Mouse (Mus musculus) ES-E14 (cell line): ENCODE measurements around the gene Mesp2.

Source experiments
- CHD2 ChIP-seq: IDR thresholded peaks from 2 replicates; pipeline ENCODE4 v1.6.1; 2014; ENCODE audit warnings: mild to moderate bottlenecking, low read depth, low read length, inconsistent platforms
- MAFK ChIP-seq: IDR thresholded peaks from 2 replicates; pipeline ENCODE4 v1.6.1; 2014; ENCODE audit warnings: mild to moderate bottlenecking, low read depth, low read length, inconsistent platforms; ENCODE audit not compliant: insufficient read depth

DNA sequence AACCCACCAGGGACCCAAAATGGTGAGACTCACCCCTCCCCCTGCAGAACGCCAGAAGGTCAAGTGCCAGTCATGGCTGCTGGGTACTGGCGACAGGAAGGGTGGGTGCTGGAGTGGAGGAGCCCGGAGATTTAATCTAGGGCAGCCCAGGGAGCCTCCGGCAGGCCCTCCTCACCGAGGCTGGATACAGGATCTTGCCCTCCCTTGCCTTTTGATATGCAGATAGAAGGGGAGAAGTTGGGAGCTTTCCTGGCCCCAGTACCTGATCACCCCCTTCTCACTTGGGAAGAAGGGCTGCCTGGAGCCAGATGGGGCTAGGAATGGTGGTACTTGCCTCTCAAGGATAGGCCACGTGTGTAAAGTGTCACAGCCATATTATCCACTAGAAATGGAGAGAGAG, 7.8 kb downstream of the Mesp2 start:
- no peak for TF ChIP-seq MAFK
- TF ChIP-seq CHD2 = no peak
